In the genomic region with DNA sequence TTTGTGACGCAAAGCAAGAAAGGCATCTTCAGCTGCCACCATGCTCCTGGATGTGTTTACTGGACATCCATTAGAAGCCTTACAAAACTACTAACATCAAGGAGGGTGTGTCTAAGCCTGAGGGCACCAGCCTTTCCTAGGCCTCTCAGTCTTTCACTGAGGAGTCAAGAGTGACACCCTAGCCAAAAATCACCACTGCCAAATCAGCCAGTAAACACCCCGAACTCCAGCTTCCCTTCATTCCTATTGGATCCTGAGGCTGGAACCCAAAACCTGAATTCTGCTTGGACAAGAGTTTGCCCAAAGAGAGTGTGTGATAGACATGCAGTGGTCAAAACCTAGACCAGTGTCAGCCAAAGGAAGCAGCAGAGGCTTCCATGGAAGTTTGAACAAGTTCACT, we compare ENCODE assay signal across 26 mouse cellular contexts.
DNase-seq lines count a peak whose midpoint lies in the region; ATAC-seq and TF ChIP-seq lines count a peak whose summit lies in the region.
"Had no signal": no experiment of that assay in that cellular context is flagged by ENCODE, and none has a peak within 500 bp of the region (broad histone marks: within the 10 kb centered on the region; RNA-seq: fewer than 3 reads in every experiment).

No protein-coding gene starts in this region.

- TF ChIP-seq CTCF in gastrocnemius, adult 2 months (IDR thresholded peaks at IDR 0.05): no peak
- no peak for TF ChIP-seq CTCF in heart, postnatal 0 days (IDR thresholded peaks at IDR 0.05; ENCODE audit: low read depth)

- no peak for ATAC-seq in heart, postnatal 0 days (ENCODE audit: insufficient read depth, low read depth)
- ATAC-seq: activated CD4-positive, CD25-positive, alpha-beta regulatory T cell, adult 4 months; CD4-positive, CD25-positive, alpha-beta regulatory T cell, adult 4 months; forebrain, embryonic 14.5 days; forebrain, embryonic 16.5 days; Patski had no signal

- peak overlapping the region; percentile 96 for H3K27ac ChIP-seq in gastrocnemius, adult 2 months
- peak overlapping the region; percentile 24; the same call in 1 of the 2 replicates for H3K27ac ChIP-seq in heart, postnatal 0 days (ENCODE audit: low read depth)
- H3K27ac ChIP-seq: embryonic facial prominence, embryonic 13.5 days; embryonic facial prominence, embryonic 15.5 days; forebrain, embryonic 10.5 days; forebrain, embryonic 12.5 days had no signal

- no peaks in the 10 kb centered on the region for H3K27me3 ChIP-seq in heart, postnatal 0 days (ENCODE audit: control insufficient read depth, insufficient read depth, low read length)
- H3K27me3 ChIP-seq: CH12.LX; embryonic facial prominence, embryonic 13.5 days; embryonic facial prominence, embryonic 15.5 days; forebrain, embryonic 12.5 days; Patski had no signal

- no peak overlapping the region for H3K9ac ChIP-seq in heart, postnatal 0 days (replicated peaks; ENCODE audit: low read depth, low read length)
- H3K9ac ChIP-seq: embryonic facial prominence, embryonic 13.5 days; embryonic facial prominence, embryonic 15.5 days; forebrain, embryonic 12.5 days had no signal

- peak overlapping the region; percentile 74 for H3K4me3 ChIP-seq in gastrocnemius, adult 2 months
- H3K4me3 ChIP-seq in heart, postnatal 0 days (ENCODE audit: low read depth, low read length): no peak overlapping the region
- H3K4me3 ChIP-seq: embryonic facial prominence, embryonic 13.5 days; embryonic facial prominence, embryonic 15.5 days; erythroblast, embryonic 14.5 days; forebrain, embryonic 10.5 days; forebrain, embryonic 12.5 days had no signal

- H3K9me3 ChIP-seq in heart, postnatal 0 days (replicated peaks; ENCODE audit: control insufficient read depth, low read length): no peaks in the 10 kb centered on the region
- H3K9me3 ChIP-seq: embryonic facial prominence, embryonic 13.5 days; embryonic facial prominence, embryonic 15.5 days; forebrain, embryonic 10.5 days; forebrain, embryonic 12.5 days; G1E had no signal

- H3K4me2 ChIP-seq in heart, postnatal 0 days (ENCODE audit: low read depth, low read length): no peak overlapping the region
- H3K4me2 ChIP-seq: embryonic facial prominence, embryonic 13.5 days; embryonic facial prominence, embryonic 15.5 days; forebrain, embryonic 12.5 days had no signal

- intact Hi-C loops in gastrocnemius, adult 2 months (cut with DNase I): no loop called here
- intact Hi-C loops in heart, postnatal 25 days (cut with DNase I): no loop called here

- peaks cover 34% of the 10 kb centered on the region for H3K4me1 ChIP-seq in heart, postnatal 0 days (ENCODE audit: control insufficient read depth, insufficient read depth)
- H3K4me1 ChIP-seq: forebrain, embryonic 10.5 days had no signal

- no peaks in the 10 kb centered on the region for H3K36me3 ChIP-seq in heart, postnatal 0 days (replicated peaks; ENCODE audit: control insufficient read depth, insufficient read depth, low read length)
- H3K36me3 ChIP-seq: embryonic facial prominence, embryonic 13.5 days; embryonic facial prominence, embryonic 15.5 days; forebrain, embryonic 10.5 days; forebrain, embryonic 12.5 days had no signal

- DNase-seq in gastrocnemius, adult 2 months: peak; percentile 24
- no peak for DNase-seq in gastrocnemius, postnatal 4 days (ENCODE audit: low spot score in 2 of 2)
- peak; percentile 76 for DNase-seq in heart, adult 11 months
- DNase-seq in heart, adult 18-20 months: no peak
- DNase-seq in heart, postnatal 0 days (ENCODE audit: low spot score): no peak
- DNase-seq in heart, postnatal 25 days (ENCODE audit: low spot score): no peak
- DNase-seq: adrenal gland, adult 2 months; adrenal gland, postnatal 25 days; B cell, adult 2 months; cerebellum, adult 11 months; cerebellum, adult 18-20 months; cerebellum, adult 8-10 months; cerebellum, postnatal 36 days; embryo, embryonic 11 days had no signal

- no peak for TF ChIP-seq EP300 in heart, postnatal 0 days (IDR thresholded peaks at IDR 0.05; ENCODE audit: low read depth)

- WGBS in heart, postnatal 0 days: 88% methylated on average over 2 of the region's 2 CpGs

Comparison
In these comparisons a context has a peak if more than half of its experiments do, and no peak if none do; other contexts are left out.
1. DNase-seq: peak in gastrocnemius, adult 2 months (single experiment) and heart, adult 11 months (single experiment); none in gastrocnemius, postnatal 4 days (0 of 2), heart, adult 18-20 months (0 of 2), heart, postnatal 0 days (single experiment) and heart, postnatal 25 days (single experiment).